Mouse (Mus musculus) stomach, embryonic 15.5 days (tissue): ENCODE measurements at regions not wholly inside any gene's neighbourhood (a gene's known extent, or its start where the extent isn't known, plus 50 kb on each side); places are given as distances from the start of the nearest gene placed in this dataset.

Experiments
- ATAC-seq: fragments of 200-750 bp; cut with Nextera tagmentation; 2 replicates; pipeline ENCODE4 v1.8.0; 2017; ENCODE audit warnings: low read depth, moderate number of reproducible peaks, moderate TSS enrichment; ENCODE audit not compliant: insufficient read depth, low FRiP score
- H3K27ac ChIP-seq: fragments of 300-500 bp; sonication (generic); 2 replicates; pipeline ENCODE4 v1.5.1; 2015; ENCODE audit warnings: mild to moderate bottlenecking, inconsistent platforms
- H3K27me3 ChIP-seq: fragments of 300-500 bp; sonication (generic); replicated peaks from 2 replicates; pipeline ENCODE4 v1.6.1; 2015; ENCODE audit warnings: inconsistent platforms
- H3K36me3 ChIP-seq: fragments of 300-500 bp; sonication (generic); 2 replicates; pipeline ENCODE4 v1.6.1; 2015; ENCODE audit warnings: inconsistent platforms
- H3K4me1 ChIP-seq: fragments of 300-500 bp; sonication (generic); 2 replicates; pipeline ENCODE4 v1.6.1; 2015; ENCODE audit warnings: inconsistent platforms
- H3K4me2 ChIP-seq: fragments of 300-500 bp; sonication (generic); 2 replicates; pipeline ENCODE4 v1.6.1; 2015; ENCODE audit warnings: mild to moderate bottlenecking, inconsistent platforms
- H3K4me3 ChIP-seq: fragments of 300-500 bp; sonication (generic); replicated peaks from 2 replicates; pipeline ENCODE4 v1.5.1; 2015; ENCODE audit warnings: inconsistent platforms
- H3K9ac ChIP-seq: fragments of 300-500 bp; sonication (generic); 2 replicates; pipeline ENCODE4 v1.6.1; 2015; ENCODE audit warnings: inconsistent platforms
- H3K9me3 ChIP-seq: fragments of 300-500 bp; sonication (generic); 2 replicates; pipeline ENCODE4 v1.6.1; 2016; ENCODE audit warnings: inconsistent platforms
- WGBS: fragments of 180-500 bp; shearing (Covaris S2); methylation state at CpG from one replicate; pipeline ENCODE4 v1.1.7; 2015; 5-methylcytosine and 5-hydroxymethylcytosine counted together

GRCm38 (mm10) chr2:137966460-137967076 is 289.8 kb upstream of the Btbd3 start:
- H3K4me3 ChIP-seq, result no peak overlapping the region
- no peak overlapping the region for H3K27ac ChIP-seq
- H3K4me2 ChIP-seq, result no peak overlapping the region
- 67% methylated on average over 10 of the region's 10 CpGs for WGBS
- H3K9me3 ChIP-seq, result no peaks in the 10 kb centered on the region
- H3K9ac ChIP-seq, result no peak overlapping the region
- ATAC-seq, result no peak
- H3K4me1 ChIP-seq, result no peaks in the 10 kb centered on the region
- no peaks in the 10 kb centered on the region for H3K36me3 ChIP-seq
- H3K27me3 ChIP-seq, result no peaks in the 10 kb centered on the region

GRCm38 (mm10) chr2:137954830-137955229 is 301.5 kb upstream of the Btbd3 start:
- Histone ChIP-seq H3K27ac (no peak overlapping the region), H3K9me3 (no peaks in the 10 kb centered on the region), H3K4me2 (no peak overlapping the region), H3K27me3 (no peaks in the 10 kb centered on the region), H3K4me3 (no peak overlapping the region), H3K9ac (no peak overlapping the region), H3K36me3 (no peaks in the 10 kb centered on the region), H3K4me1 (no peaks in the 10 kb centered on the region)
- WGBS, result 93% methylated on average over 2 of the region's 2 CpGs
- ATAC-seq, result no peak

GRCm38 (mm10) chr2:137953144-137953543 is 303.2 kb upstream of the Btbd3 start:
- ATAC-seq, result no peak

GRCm38 (mm10) chr2:137951942-137952341 is 304.4 kb upstream of the Btbd3 start:
- 81% methylated on average over 3 of the region's 3 CpGs for WGBS
- no peaks in the 10 kb centered on the region for H3K9me3 ChIP-seq
- no peaks in the 10 kb centered on the region for H3K27me3 ChIP-seq
- H3K27ac ChIP-seq, result no peak overlapping the region
- H3K4me3 ChIP-seq, result no peak overlapping the region
- no peak overlapping the region for H3K9ac ChIP-seq
- ATAC-seq, result no peak
- H3K4me1 ChIP-seq, result no peaks in the 10 kb centered on the region
- H3K36me3 ChIP-seq, result no peaks in the 10 kb centered on the region
- no peak overlapping the region for H3K4me2 ChIP-seq

More at GRCm38 (mm10) chr2:137953144-137953543, 303.2 kb upstream of the Btbd3 start:
- Histone ChIP-seq H3K36me3 (no peaks in the 10 kb centered on the region), H3K27ac (no peak overlapping the region), H3K4me3 (no peak overlapping the region), H3K9ac (no peak overlapping the region), H3K4me2 (no peak overlapping the region), H3K27me3 (no peaks in the 10 kb centered on the region), H3K4me1 (no peaks in the 10 kb centered on the region), H3K9me3 (no peaks in the 10 kb centered on the region)
- 61% methylated on average over 2 of the region's 2 CpGs for WGBS

GRCm38 (mm10) chr2:137950931-137951330 is 305.4 kb upstream of the Btbd3 start:
- Histone ChIP-seq H3K9me3 (no peaks in the 10 kb centered on the region), H3K4me1 (no peaks in the 10 kb centered on the region), H3K27me3 (no peaks in the 10 kb centered on the region), H3K36me3 (no peaks in the 10 kb centered on the region), H3K9ac (no peak overlapping the region), H3K27ac (no peak overlapping the region), H3K4me2 (no peak overlapping the region), H3K4me3 (no peak overlapping the region)
- no peak for ATAC-seq

GRCm38 (mm10) chr2:137942753-137943152 is 313.6 kb upstream of the Btbd3 start:
- Histone ChIP-seq H3K4me1 (no peaks in the 10 kb centered on the region), H3K4me3 (no peak overlapping the region), H3K27ac (no peak overlapping the region), H3K36me3 (no peaks in the 10 kb centered on the region), H3K9me3 (no peaks in the 10 kb centered on the region), H3K27me3 (no peaks in the 10 kb centered on the region), H3K4me2 (no peak overlapping the region), H3K9ac (no peak overlapping the region)
- no peak for ATAC-seq
- WGBS, result 3% methylated on average over 7 of the region's 7 CpGs

GRCm38 (mm10) chr2:137939591-137939990 is 316.8 kb upstream of the Btbd3 start:
- H3K27me3 ChIP-seq, result no peaks in the 10 kb centered on the region
- H3K36me3 ChIP-seq, result no peaks in the 10 kb centered on the region
- H3K9ac ChIP-seq, result no peak overlapping the region
- no peak overlapping the region for H3K27ac ChIP-seq
- no peak for ATAC-seq
- no peaks in the 10 kb centered on the region for H3K9me3 ChIP-seq
- 76% methylated on average over 3 of the region's 3 CpGs for WGBS
- no peaks in the 10 kb centered on the region for H3K4me1 ChIP-seq
- no peak overlapping the region for H3K4me2 ChIP-seq
- no peak overlapping the region for H3K4me3 ChIP-seq

- H3K27me3 ChIP-seq, result no peaks in the 10 kb centered on the region
- H3K4me3 ChIP-seq, result no peak overlapping the region
- H3K4me1 ChIP-seq, result no peaks in the 10 kb centered on the region
- no peak overlapping the region for H3K27ac ChIP-seq
- no peak for ATAC-seq
- H3K36me3 ChIP-seq, result no peaks in the 10 kb centered on the region
- H3K4me2 ChIP-seq, result no peak overlapping the region
- 60% methylated on average over 7 of the region's 7 CpGs for WGBS
- H3K9ac ChIP-seq, result no peak overlapping the region
- no peaks in the 10 kb centered on the region for H3K9me3 ChIP-seq
Measured at GRCm38 (mm10) chr2:137938831-137939480, 317.4 kb upstream of the Btbd3 start.

GRCm38 (mm10) chr2:137936613-137937012 is 319.8 kb upstream of the Btbd3 start:
- ATAC-seq, result no peak
- no peak overlapping the region for H3K4me2 ChIP-seq
- H3K36me3 ChIP-seq, result no peaks in the 10 kb centered on the region
- 62% methylated on average over 2 of the region's 2 CpGs for WGBS
- no peak overlapping the region for H3K4me3 ChIP-seq
- H3K4me1 ChIP-seq, result no peaks in the 10 kb centered on the region
- no peak overlapping the region for H3K27ac ChIP-seq
- H3K9ac ChIP-seq, result no peak overlapping the region
- H3K27me3 ChIP-seq, result no peaks in the 10 kb centered on the region
- no peaks in the 10 kb centered on the region for H3K9me3 ChIP-seq

- Histone ChIP-seq H3K9me3 (no peaks in the 10 kb centered on the region), H3K36me3 (no peaks in the 10 kb centered on the region), H3K27ac (no peak overlapping the region), H3K4me3 (no peak overlapping the region), H3K9ac (no peak overlapping the region), H3K4me2 (no peak overlapping the region), H3K4me1 (no peaks in the 10 kb centered on the region), H3K27me3 (no peaks in the 10 kb centered on the region)
- ATAC-seq, result no peak
- 84% methylated on average over 2 of the region's 2 CpGs for WGBS
Measured at GRCm38 (mm10) chr2:137932931-137933330, 323.4 kb upstream of the Btbd3 start.

- Histone ChIP-seq H3K36me3 (no peaks in the 10 kb centered on the region), H3K4me1 (no peaks in the 10 kb centered on the region), H3K9ac (no peak overlapping the region), H3K4me3 (no peak overlapping the region), H3K27ac (no peak overlapping the region), H3K4me2 (no peak overlapping the region), H3K9me3 (no peaks in the 10 kb centered on the region), H3K27me3 (no peaks in the 10 kb centered on the region)
- ATAC-seq, result no peak
- 75% methylated on average over 4 of the region's 4 CpGs for WGBS
Measured at GRCm38 (mm10) chr2:137932488-137932887, 323.9 kb upstream of the Btbd3 start.

GRCm38 (mm10) chr2:137925488-137925887 is 330.9 kb upstream of the Btbd3 start:
- no peak for ATAC-seq
- no peak overlapping the region for H3K9ac ChIP-seq
- H3K9me3 ChIP-seq, result no peaks in the 10 kb centered on the region
- H3K4me3 ChIP-seq, result no peak overlapping the region
- H3K36me3 ChIP-seq, result no peaks in the 10 kb centered on the region
- WGBS, result 62% methylated on average over 5 of the region's 5 CpGs
- no peaks in the 10 kb centered on the region for H3K4me1 ChIP-seq
- no peak overlapping the region for H3K4me2 ChIP-seq
- no peaks in the 10 kb centered on the region for H3K27me3 ChIP-seq
- H3K27ac ChIP-seq, result no peak overlapping the region

- H3K27me3 ChIP-seq, result no peaks in the 10 kb centered on the region
- no peak for ATAC-seq
- no peaks in the 10 kb centered on the region for H3K4me1 ChIP-seq
- no peaks in the 10 kb centered on the region for H3K9me3 ChIP-seq
- H3K4me3 ChIP-seq, result no peak overlapping the region
- no peaks in the 10 kb centered on the region for H3K36me3 ChIP-seq
- WGBS, result 50% methylated on average over 2 of the region's 2 CpGs
- H3K4me2 ChIP-seq, result no peak overlapping the region
- H3K9ac ChIP-seq, result no peak overlapping the region
- no peak overlapping the region for H3K27ac ChIP-seq
Measured at GRCm38 (mm10) chr2:137924576-137924975, 331.8 kb upstream of the Btbd3 start.
